Mouse (Mus musculus): Measurements from ENCODE around the gene Nfib. TPM values are rescaled to one million over a fixed set of nuclear protein-coding genes. Genes with fewer than 3 reads are reported as not detected.
A peak's percentile ranks its signal among the peaks of the same experiment; 100 is the strongest.

Nfib gene
- total and polyA plus RNA-seq, 3 experiments, result 32.1 to 121 (median 118) TPM

- no peak overlapping the region for H3K4me3 ChIP-seq
- H3K27me3 ChIP-seq (ENCODE audit: control insufficient read depth, insufficient read depth, low read length), result no peaks in the 10 kb centered on the region
- H3K27ac ChIP-seq, result peak overlapping the region; percentile 51
- H3K79me2 ChIP-seq (replicated peaks; ENCODE audit: control insufficient read depth, insufficient read depth, low read length), result peaks cover 11% of the 10 kb centered on the region
- peaks cover 38% of the 10 kb centered on the region for H3K36me3 ChIP-seq (ENCODE audit: control insufficient read depth, insufficient read depth, low read length)
- no peak overlapping the region for H3K9ac ChIP-seq (ENCODE audit: low read depth, low read length)
- intact Hi-C loops (cut with DNase I), result no loop called here
- H3K4me1 ChIP-seq (ENCODE audit: control insufficient read depth, insufficient read depth, low read length), result peaks cover 27% of the 10 kb centered on the region
- TF ChIP-seq CTCF (IDR thresholded peaks at IDR 0.05) (peak; percentile 51), POLR2A (IDR thresholded peaks at IDR 0.05; ENCODE audit: insufficient read depth, low read depth, low read length) (no peak), EP300 (IDR thresholded peaks at IDR 0.05; ENCODE audit: insufficient read depth, low read depth, low read length) (no peak)
- no peak for DNase-seq
- 42% methylated on average over 9 of the region's 9 CpGs for WGBS
Observed at GRCm38 (mm10) chr4:82480635-82481034, 224.9 kb downstream of the Nfib start.

- Histone ChIP-seq H3K27me3 (ENCODE audit: control insufficient read depth, insufficient read depth, low read length) (no peaks in the 10 kb centered on the region), H3K36me3 (ENCODE audit: control insufficient read depth, insufficient read depth, low read length) (peaks cover 29% of the 10 kb centered on the region), H3K9ac (ENCODE audit: low read depth, low read length) (no peak overlapping the region), H3K79me2 (replicated peaks; ENCODE audit: control insufficient read depth, insufficient read depth, low read length) (peaks cover 9% of the 10 kb centered on the region), H3K4me1 (ENCODE audit: control insufficient read depth, insufficient read depth, low read length) (peaks cover 23% of the 10 kb centered on the region), H3K27ac (no peak overlapping the region), H3K4me3 (no peak overlapping the region)
- TF ChIP-seq POLR2A (IDR thresholded peaks at IDR 0.05; ENCODE audit: insufficient read depth, low read depth, low read length) (no peak), CTCF (IDR thresholded peaks at IDR 0.05) (peak; percentile 51)
- intact Hi-C loops (cut with DNase I), result no loop called here
- no peak for DNase-seq
- WGBS, result 77% methylated on average over 4 of the region's 4 CpGs
Observed at GRCm38 (mm10) chr4:82479394-82479793, 226.2 kb downstream of the Nfib start.

GRCm38 (mm10) chr4:82477742-82478141, 227.8 kb downstream of the Nfib start:
- no peak for DNase-seq
- Histone ChIP-seq H3K79me2 (replicated peaks; ENCODE audit: control insufficient read depth, insufficient read depth, low read length) (peaks cover 9% of the 10 kb centered on the region), H3K27ac (no peak overlapping the region), H3K36me3 (ENCODE audit: control insufficient read depth, insufficient read depth, low read length) (peaks cover 22% of the 10 kb centered on the region), H3K4me1 (ENCODE audit: control insufficient read depth, insufficient read depth, low read length) (peaks cover 25% of the 10 kb centered on the region), H3K27me3 (ENCODE audit: control insufficient read depth, insufficient read depth, low read length) (no peaks in the 10 kb centered on the region), H3K9ac (ENCODE audit: low read depth, low read length) (no peak overlapping the region), H3K4me3 (no peak overlapping the region)
- intact Hi-C loops (cut with DNase I), result no loop called here
- 86% methylated on average over 2 of the region's 2 CpGs for WGBS
- TF ChIP-seq CTCF (IDR thresholded peaks at IDR 0.05), result no peak
- no peak for TF ChIP-seq EP300 (IDR thresholded peaks at IDR 0.05; ENCODE audit: insufficient read depth, low read depth, low read length)
- no peak for TF ChIP-seq POLR2A (IDR thresholded peaks at IDR 0.05; ENCODE audit: insufficient read depth, low read depth, low read length)

GRCm38 (mm10) chr4:82476411-82476810, 229.1 kb downstream of the Nfib start:
- Histone ChIP-seq H3K27ac (no peak overlapping the region), H3K79me2 (replicated peaks; ENCODE audit: control insufficient read depth, insufficient read depth, low read length) (peaks cover 11% of the 10 kb centered on the region), H3K4me3 (no peak overlapping the region), H3K9ac (ENCODE audit: low read depth, low read length) (no peak overlapping the region), H3K27me3 (ENCODE audit: control insufficient read depth, insufficient read depth, low read length) (no peaks in the 10 kb centered on the region), H3K4me1 (ENCODE audit: control insufficient read depth, insufficient read depth, low read length) (peaks cover 22% of the 10 kb centered on the region), H3K36me3 (ENCODE audit: control insufficient read depth, insufficient read depth, low read length) (peaks cover 18% of the 10 kb centered on the region)
- WGBS, result 19% methylated on average over 2 of the region's 2 CpGs
- intact Hi-C loops (cut with DNase I), result no loop called here
- TF ChIP-seq POLR2A (IDR thresholded peaks at IDR 0.05; ENCODE audit: insufficient read depth, low read depth, low read length), result no peak
- TF ChIP-seq EP300 (IDR thresholded peaks at IDR 0.05; ENCODE audit: insufficient read depth, low read depth, low read length), result no peak
- no peak for TF ChIP-seq CTCF (IDR thresholded peaks at IDR 0.05)
- no peak for DNase-seq

- intact Hi-C loops (cut with DNase I), result no loop called here
- Histone ChIP-seq H3K79me2 (replicated peaks; ENCODE audit: control insufficient read depth, insufficient read depth, low read length) (peaks cover 12% of the 10 kb centered on the region), H3K27ac (no peak overlapping the region), H3K36me3 (ENCODE audit: control insufficient read depth, insufficient read depth, low read length) (peaks cover 34% of the 10 kb centered on the region), H3K9ac (ENCODE audit: low read depth, low read length) (no peak overlapping the region), H3K4me1 (ENCODE audit: control insufficient read depth, insufficient read depth, low read length) (peaks cover 30% of the 10 kb centered on the region), H3K4me3 (no peak overlapping the region), H3K27me3 (ENCODE audit: control insufficient read depth, insufficient read depth, low read length) (no peaks in the 10 kb centered on the region)
- 67% methylated on average over 5 of the region's 5 CpGs for WGBS
- no peak for DNase-seq
- no peak for TF ChIP-seq EP300 (IDR thresholded peaks at IDR 0.05; ENCODE audit: insufficient read depth, low read depth, low read length)
- no peak for TF ChIP-seq POLR2A (IDR thresholded peaks at IDR 0.05; ENCODE audit: insufficient read depth, low read depth, low read length)
- no peak for TF ChIP-seq CTCF (IDR thresholded peaks at IDR 0.05)
Observed at GRCm38 (mm10) chr4:82474334-82474733, 231.2 kb downstream of the Nfib start.

GRCm38 (mm10) chr4:82470938-82471320, 234.6 kb downstream of the Nfib start:
- Histone ChIP-seq H3K4me3 (no peak overlapping the region), H3K79me2 (replicated peaks; ENCODE audit: control insufficient read depth, insufficient read depth, low read length) (peaks cover 8% of the 10 kb centered on the region), H3K4me1 (ENCODE audit: control insufficient read depth, insufficient read depth, low read length) (peaks cover 36% of the 10 kb centered on the region), H3K36me3 (ENCODE audit: control insufficient read depth, insufficient read depth, low read length) (peaks cover 51% of the 10 kb centered on the region), H3K9ac (ENCODE audit: low read depth, low read length) (no peak overlapping the region; the same call in none of the 2 replicates), H3K27me3 (ENCODE audit: control insufficient read depth, insufficient read depth, low read length) (no peaks in the 10 kb centered on the region), H3K27ac (peak overlapping the region; percentile 61)
- 73% methylated on average over 3 of the region's 3 CpGs for WGBS
- intact Hi-C loops (cut with DNase I), result no loop called here
- DNase-seq, result no peak
- TF ChIP-seq EP300 (IDR thresholded peaks at IDR 0.05; ENCODE audit: insufficient read depth, low read depth, low read length) (no peak), POLR2A (IDR thresholded peaks at IDR 0.05; ENCODE audit: insufficient read depth, low read depth, low read length) (no peak), CTCF (IDR thresholded peaks at IDR 0.05) (no peak)

Measured in heart, adult 2 months (tissue).